Mouse (Mus musculus): Measurements from ENCODE around the gene Gbe1. TPM values are rescaled to one million over a fixed set of nuclear protein-coding genes. Genes with fewer than 3 reads are reported as not detected.
A peak's percentile ranks its signal among the peaks of the same experiment; 100 is the strongest.

Gene Gbe1
- polyA plus RNA-seq (2012; rRNA removed): 12.3 and 13.3 TPM in 2 replicates

DNA sequence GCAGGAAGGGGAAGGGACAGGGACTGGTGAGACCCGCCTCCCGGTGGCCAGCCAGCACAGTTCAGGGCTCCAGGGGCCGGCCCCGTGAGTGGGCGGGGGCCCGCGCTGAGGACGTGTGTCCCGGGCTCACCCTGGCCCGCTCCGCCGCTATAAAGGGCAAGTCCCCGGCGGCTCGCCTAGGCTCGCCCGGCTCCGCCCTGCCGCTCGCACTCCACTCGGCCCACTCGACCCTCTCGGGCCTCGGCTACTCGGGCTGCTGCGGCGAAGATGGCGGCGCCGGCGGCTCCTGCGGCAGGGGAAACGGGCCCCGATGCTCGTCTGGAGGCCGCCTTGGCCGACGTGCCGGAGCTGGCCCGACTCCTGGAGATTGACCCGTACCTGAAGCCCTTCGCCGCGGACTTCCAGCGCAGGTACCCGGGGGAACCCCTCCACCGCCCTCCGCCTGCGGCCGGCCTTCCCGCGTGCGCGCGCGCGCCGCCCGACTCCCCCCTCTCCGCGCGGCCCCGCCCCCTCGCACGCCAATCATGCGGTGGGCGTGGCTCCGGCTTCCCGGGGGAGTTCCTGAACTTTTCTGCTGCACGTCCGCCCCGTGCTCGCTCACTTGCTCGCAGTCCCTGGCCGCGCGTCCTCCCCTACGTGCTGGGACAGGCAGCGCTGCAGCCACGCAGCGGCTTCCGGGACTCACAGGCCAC, at the start of gene Gbe1:
Gene Gbe1, plus strand, starts transcription at position 64 of the 692 bp plus-strand sequence.
- DNase-seq: peak; percentile 92
- WGBS: under 1% methylated on average over 77 of the region's 82 CpGs
- TF ChIP-seq POLR2A (IDR thresholded peaks at IDR 0.05; ENCODE audit: borderline replicate concordance, extremely low read depth, low read depth, low read length): peak; percentile 92; the same call in 1 of the 2 replicates
- no peak for TF ChIP-seq CTCF (IDR thresholded peaks at IDR 0.05; ENCODE audit: insufficient read depth, low read length)
- Histone ChIP-seq H3K4me1 (ENCODE audit: control insufficient read depth, insufficient read depth, low read length) (peaks cover 2% of the 10 kb centered on the region), H3K4me3 (replicated peaks; ENCODE audit: extremely low read depth, low read depth, low read length) (peak within 1 kb of the TSS; percentile 93)

DNA sequence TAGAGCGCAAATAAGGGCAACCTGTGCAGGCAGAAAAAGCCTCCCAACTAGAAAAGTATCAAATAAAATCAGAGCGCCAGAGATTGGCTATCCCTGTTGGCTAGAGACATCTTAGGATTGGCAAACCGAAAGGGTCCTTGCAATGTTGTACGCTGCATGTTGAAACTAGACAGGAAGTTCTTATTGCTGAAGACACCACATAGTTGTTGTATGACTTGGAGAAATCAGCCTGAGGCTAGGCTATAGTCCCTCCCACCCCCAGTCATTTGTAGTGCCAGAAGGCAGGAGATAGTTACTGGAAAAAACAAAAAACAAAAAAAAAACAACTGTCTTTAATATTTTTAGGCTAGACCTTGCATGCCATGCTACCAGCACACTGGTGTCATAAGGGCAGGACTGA, 3.1 kb upstream of the Gbe1 start:
- Histone ChIP-seq H3K4me3 (replicated peaks; ENCODE audit: extremely low read depth, low read depth, low read length) (no peak overlapping the region), H3K4me1 (ENCODE audit: control insufficient read depth, insufficient read depth, low read length) (peaks cover 2% of the 10 kb centered on the region; the same call in 1 of the 2 replicates)
- no peak for TF ChIP-seq CTCF (IDR thresholded peaks at IDR 0.05; ENCODE audit: insufficient read depth, low read length)
- TF ChIP-seq POLR2A (IDR thresholded peaks at IDR 0.05; ENCODE audit: borderline replicate concordance, extremely low read depth, low read depth, low read length): no peak
- 87% methylated on average over 4 of the region's 4 CpGs for WGBS
- DNase-seq: no peak

DNA sequence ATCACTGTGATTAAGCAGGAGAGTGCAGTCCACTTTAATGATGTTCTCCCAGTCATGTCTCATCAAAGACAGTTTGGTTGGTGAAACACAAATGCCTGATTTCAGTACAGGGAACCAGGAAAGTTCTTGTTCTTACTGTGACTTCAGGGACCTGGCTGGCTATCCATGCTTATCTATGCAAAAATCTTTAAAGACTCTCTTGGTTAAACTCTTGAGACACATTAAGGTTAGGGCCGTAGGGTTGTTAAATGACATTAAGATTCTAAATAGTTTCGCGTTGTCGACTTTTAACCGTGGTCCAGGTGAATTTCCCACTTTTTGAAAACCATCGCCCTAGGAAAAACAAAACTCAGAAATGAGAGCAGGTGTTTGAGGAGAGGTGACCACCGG, 258 bp upstream of the Gbe1 start:
- Histone ChIP-seq H3K4me1 (ENCODE audit: control insufficient read depth, insufficient read depth, low read length) (peaks cover 2% of the 10 kb centered on the region), H3K4me3 (replicated peaks; ENCODE audit: extremely low read depth, low read depth, low read length) (peak overlapping the region; percentile 93)
- under 1% methylated on average over 7 of the region's 7 CpGs for WGBS
- no peak for TF ChIP-seq CTCF (IDR thresholded peaks at IDR 0.05; ENCODE audit: insufficient read depth, low read length)
- TF ChIP-seq POLR2A (IDR thresholded peaks at IDR 0.05; ENCODE audit: borderline replicate concordance, extremely low read depth, low read depth, low read length): no peak
- DNase-seq: no peak

- no peak for TF ChIP-seq CTCF (IDR thresholded peaks at IDR 0.05; ENCODE audit: insufficient read depth, low read length)
- no peak for TF ChIP-seq POLR2A (IDR thresholded peaks at IDR 0.05; ENCODE audit: borderline replicate concordance, extremely low read depth, low read depth, low read length)
- 0% methylated on average over 9 of the region's 9 CpGs for WGBS
- peaks cover 2% of the 10 kb centered on the region for H3K4me1 ChIP-seq (ENCODE audit: control insufficient read depth, insufficient read depth, low read length)
- H3K4me3 ChIP-seq (replicated peaks; ENCODE audit: extremely low read depth, low read depth, low read length): peak overlapping the region; percentile 93
- no peak for DNase-seq
Observed at GRCm38 (mm10) chr16:70314578-70314930, 805 bp downstream of the Gbe1 start.

- Histone ChIP-seq H3K4me3 (replicated peaks; ENCODE audit: extremely low read depth, low read depth, low read length) (peak overlapping the region; percentile 54), H3K4me1 (ENCODE audit: control insufficient read depth, insufficient read depth, low read length) (peaks cover 2% of the 10 kb centered on the region)
- TF ChIP-seq CTCF (IDR thresholded peaks at IDR 0.05; ENCODE audit: insufficient read depth, low read length): no peak
- no peak for TF ChIP-seq POLR2A (IDR thresholded peaks at IDR 0.05; ENCODE audit: borderline replicate concordance, extremely low read depth, low read depth, low read length)
- 43% methylated on average over 3 of the region's 3 CpGs for WGBS
- no peak for DNase-seq
Observed at GRCm38 (mm10) chr16:70315261-70315660, 1.5 kb downstream of the Gbe1 start.

DNA sequence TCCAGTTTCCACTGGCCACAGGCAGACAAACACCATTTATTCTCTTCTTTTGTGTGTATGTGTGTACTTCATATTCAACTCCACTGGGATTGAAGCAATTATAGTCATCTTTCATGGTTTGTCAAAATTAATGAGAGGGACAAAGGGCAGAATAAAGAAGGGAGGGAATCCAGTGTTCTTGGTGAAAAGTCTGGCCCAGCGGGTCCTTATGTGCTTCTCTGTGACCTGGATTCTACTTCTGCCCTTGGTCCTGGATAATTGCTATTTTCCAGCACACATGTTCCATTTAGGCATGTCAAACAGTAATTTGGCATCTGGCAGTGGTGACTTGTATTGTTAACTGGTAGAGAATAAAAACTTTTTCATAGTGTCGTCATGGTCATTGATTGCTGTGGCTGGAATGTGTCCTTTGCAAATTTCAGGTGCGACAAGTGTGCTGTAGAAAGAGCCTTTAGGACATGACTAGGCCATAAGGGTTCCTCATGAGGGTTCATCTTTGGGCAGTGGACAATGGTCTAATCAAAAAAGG, 2.2 kb downstream of the Gbe1 start:
- WGBS: 88% methylated on average over 3 of the region's 3 CpGs
- DNase-seq: no peak
- peaks cover 5% of the 10 kb centered on the region for H3K4me1 ChIP-seq (ENCODE audit: control insufficient read depth, insufficient read depth, low read length)
- H3K4me3 ChIP-seq (replicated peaks; ENCODE audit: extremely low read depth, low read depth, low read length): no peak overlapping the region
- no peak for TF ChIP-seq POLR2A (IDR thresholded peaks at IDR 0.05; ENCODE audit: borderline replicate concordance, extremely low read depth, low read depth, low read length)
- no peak for TF ChIP-seq CTCF (IDR thresholded peaks at IDR 0.05; ENCODE audit: insufficient read depth, low read length)

DNA sequence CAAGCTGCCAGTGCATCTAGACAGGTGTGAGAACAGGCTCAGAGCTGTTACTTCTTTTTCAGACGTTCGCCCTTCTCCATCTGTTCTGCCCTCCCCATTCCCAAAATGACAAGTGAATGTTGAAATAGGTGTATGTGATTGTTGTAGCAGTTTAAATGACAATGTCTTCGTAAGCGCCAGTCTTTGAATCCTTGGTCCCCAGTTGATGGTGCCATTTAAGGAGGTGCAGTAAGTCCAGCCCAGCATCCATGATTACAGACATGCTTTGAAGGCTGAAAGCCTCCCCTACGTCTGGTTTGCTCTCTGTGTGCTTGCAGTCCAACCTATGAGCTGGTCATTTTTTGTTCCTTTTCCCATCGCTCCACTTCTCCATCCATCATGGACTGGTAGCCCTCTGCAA, 5.6 kb downstream of the Gbe1 start:
- no peak for TF ChIP-seq POLR2A (IDR thresholded peaks at IDR 0.05; ENCODE audit: borderline replicate concordance, extremely low read depth, low read depth, low read length)
- no peak for TF ChIP-seq CTCF (IDR thresholded peaks at IDR 0.05; ENCODE audit: insufficient read depth, low read length)
- WGBS: 93% methylated on average over 6 of the region's 6 CpGs
- H3K4me3 ChIP-seq (replicated peaks; ENCODE audit: extremely low read depth, low read depth, low read length): no peak overlapping the region

GRCm38 (mm10) chr16:70320612-70321280, 7.0 kb downstream of the Gbe1 start:
- TF ChIP-seq CTCF (IDR thresholded peaks at IDR 0.05; ENCODE audit: insufficient read depth, low read length): no peak
- TF ChIP-seq POLR2A (IDR thresholded peaks at IDR 0.05; ENCODE audit: borderline replicate concordance, extremely low read depth, low read depth, low read length): no peak
- WGBS: 35% methylated on average over 10 of the region's 10 CpGs
- H3K4me1 ChIP-seq (ENCODE audit: control insufficient read depth, insufficient read depth, low read length): peaks cover 3% of the 10 kb centered on the region
- H3K4me3 ChIP-seq (replicated peaks; ENCODE audit: extremely low read depth, low read depth, low read length): no peak overlapping the region
- no peak for DNase-seq

More for the DNA sequence above, 5.6 kb downstream of the Gbe1 start:
- no peak for DNase-seq
- peaks cover 5% of the 10 kb centered on the region for H3K4me1 ChIP-seq (ENCODE audit: control insufficient read depth, insufficient read depth, low read length)

DNA sequence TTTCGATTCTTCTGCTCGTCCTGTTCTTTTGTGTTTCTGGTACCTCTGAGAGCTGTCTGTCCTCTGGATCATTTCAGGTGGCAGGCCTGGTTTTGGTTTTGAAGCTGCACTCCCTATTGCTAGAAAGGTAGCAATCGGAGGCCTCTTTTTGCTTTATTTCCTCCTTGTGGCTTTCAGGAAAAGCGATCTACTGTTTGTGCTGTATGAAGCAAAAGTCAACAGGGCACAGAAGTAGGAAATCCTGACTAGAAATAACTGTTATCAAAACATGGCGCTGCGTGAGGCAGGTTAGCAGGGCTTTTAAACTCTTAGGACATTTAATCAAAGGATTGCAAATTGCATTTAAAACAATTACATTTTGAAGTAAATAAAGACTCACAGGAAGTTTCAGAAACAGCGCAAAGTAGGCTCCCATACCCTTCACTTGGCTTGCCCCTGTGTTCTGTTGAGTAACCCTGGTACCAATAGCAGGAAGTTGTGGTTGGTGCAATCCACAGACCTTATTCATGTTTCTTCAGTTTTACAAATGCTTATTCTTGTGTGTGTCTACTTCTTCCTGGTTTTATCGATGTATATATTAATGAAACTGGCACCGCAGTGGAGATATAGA, 12.7 kb downstream of the Gbe1 start:
- DNase-seq: no peak
- no peak overlapping the region for H3K4me3 ChIP-seq (replicated peaks; ENCODE audit: extremely low read depth, low read depth, low read length)
- peaks cover 3% of the 10 kb centered on the region for H3K4me1 ChIP-seq (ENCODE audit: control insufficient read depth, insufficient read depth, low read length)
- TF ChIP-seq CTCF (IDR thresholded peaks at IDR 0.05; ENCODE audit: insufficient read depth, low read length) (no peak), POLR2A (IDR thresholded peaks at IDR 0.05; ENCODE audit: borderline replicate concordance, extremely low read depth, low read depth, low read length) (no peak)
- 50% methylated on average over 9 of the region's 9 CpGs for WGBS
